Mouse (Mus musculus): ENCODE data around the gene Slco2a1.

DNA sequence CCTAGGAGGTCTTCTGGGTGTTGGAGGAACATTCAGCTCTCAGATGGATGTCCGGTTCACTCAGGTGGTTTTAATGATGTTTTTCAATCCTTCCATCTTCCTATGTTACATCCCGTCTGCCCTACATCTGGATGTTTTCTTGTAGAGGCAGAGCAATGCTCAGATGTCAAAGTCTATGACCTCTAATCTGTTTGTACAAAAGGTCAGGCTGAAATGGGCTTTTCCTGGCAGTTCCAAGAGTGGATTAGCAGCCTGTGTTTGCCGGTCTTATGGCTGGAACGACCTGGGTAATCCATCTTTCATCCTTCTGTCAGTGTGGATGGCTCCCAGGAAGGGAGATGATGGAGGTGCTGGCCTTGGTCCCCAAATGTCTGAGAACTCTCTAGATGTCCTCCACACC lies 2.6 kb upstream of the Slco2a1 start:
- no peak for TF ChIP-seq MYOD1 (IDR thresholded peaks at IDR 0.05; ENCODE audit: control insufficient read depth in 1 of 3, insufficient read length in 2 of 3, low read depth in 2 of 3)
- TF ChIP-seq POLR2A (IDR thresholded peaks at IDR 0.05; ENCODE audit: insufficient read length, low read depth): no peak
- no peak for TF ChIP-seq E2F4 (IDR thresholded peaks at IDR 0.05; ENCODE audit: insufficient read depth)
- TF ChIP-seq POLR2AphosphoS2 (IDR thresholded peaks at IDR 0.05; ENCODE audit: insufficient read length, low read depth): no peak
- TF ChIP-seq REST (IDR thresholded peaks at IDR 0.05; ENCODE audit: insufficient read depth, insufficient read length): no peak
- TF ChIP-seq USF1 (IDR thresholded peaks at IDR 0.05; ENCODE audit: low read depth): no peak
- no peak for TF ChIP-seq MAX (IDR thresholded peaks at IDR 0.05; ENCODE audit: low read depth)
- TF ChIP-seq TCF12 (IDR thresholded peaks at IDR 0.05; ENCODE audit: insufficient read depth, poor library complexity, severe bottlenecking): no peak
- TF ChIP-seq CEBPB (IDR thresholded peaks at IDR 0.05; ENCODE audit: insufficient read depth, poor library complexity, severe bottlenecking): no peak
- TF ChIP-seq MYOG (IDR thresholded peaks at IDR 0.05; ENCODE audit: control insufficient read depth in 1 of 3, insufficient read depth in 1 of 3, insufficient read length in 2 of 3, low read depth in 2 of 3): no peak
- no peak for TF ChIP-seq SRF (IDR thresholded peaks at IDR 0.05; ENCODE audit: control insufficient read depth, insufficient read length, low read depth)
